Mouse (Mus musculus): ENCODE data around the gene Ahdc1. TPM values are rescaled to one million over a fixed set of nuclear protein-coding genes. Genes with fewer than 3 reads are reported as not detected.

The Ahdc1 gene
- polyA plus RNA-seq, 1 experiment: 25.8 TPM

GRCm38 (mm10) chr4:133040241-133040904 lies 29.3 kb downstream of the Ahdc1 start:
- peaks cover 23% of the 10 kb centered on the region for H3K4me1 ChIP-seq (ENCODE audit: control insufficient read depth, insufficient read depth, low read length)
- no peak for TF ChIP-seq POLR2A (IDR thresholded peaks at IDR 0.05; ENCODE audit: borderline replicate concordance, extremely low read depth, low read depth, low read length)
- no peak for TF ChIP-seq CTCF (IDR thresholded peaks at IDR 0.05; ENCODE audit: insufficient read depth, low read length)
- DNase-seq: no peak
- no peak overlapping the region for H3K4me3 ChIP-seq (replicated peaks; ENCODE audit: extremely low read depth, low read depth, low read length)
- WGBS: 75% methylated on average over 14 of the region's 14 CpGs

GRCm38 (mm10) chr4:133042244-133042643 lies 31.2 kb downstream of the Ahdc1 start:
- no peak for TF ChIP-seq POLR2A (IDR thresholded peaks at IDR 0.05; ENCODE audit: borderline replicate concordance, extremely low read depth, low read depth, low read length)
- DNase-seq: no peak
- peaks cover 25% of the 10 kb centered on the region for H3K4me1 ChIP-seq (ENCODE audit: control insufficient read depth, insufficient read depth, low read length)
- H3K4me3 ChIP-seq (replicated peaks; ENCODE audit: extremely low read depth, low read depth, low read length): no peak overlapping the region
- WGBS: 60% methylated on average over 4 of the region's 4 CpGs

GRCm38 (mm10) chr4:133042651-133043635 lies 31.9 kb downstream of the Ahdc1 start:
- Histone ChIP-seq H3K4me1 (ENCODE audit: control insufficient read depth, insufficient read depth, low read length) (peaks cover 20% of the 10 kb centered on the region), H3K4me3 (replicated peaks; ENCODE audit: extremely low read depth, low read depth, low read length) (no peak overlapping the region)
- 40% methylated on average over 28 of the region's 28 CpGs for WGBS
- no peak for TF ChIP-seq POLR2A (IDR thresholded peaks at IDR 0.05; ENCODE audit: borderline replicate concordance, extremely low read depth, low read depth, low read length)
- no peak for TF ChIP-seq CTCF (IDR thresholded peaks at IDR 0.05; ENCODE audit: insufficient read depth, low read length)
- no peak for DNase-seq

GRCm38 (mm10) chr4:133043798-133044646 lies 33.0 kb downstream of the Ahdc1 start:
- WGBS: 51% methylated on average over 6 of the region's 6 CpGs
- no peak for DNase-seq
- Histone ChIP-seq H3K4me1 (ENCODE audit: control insufficient read depth, insufficient read depth, low read length) (peaks cover 20% of the 10 kb centered on the region), H3K4me3 (replicated peaks; ENCODE audit: extremely low read depth, low read depth, low read length) (no peak overlapping the region)
- TF ChIP-seq CTCF (IDR thresholded peaks at IDR 0.05; ENCODE audit: insufficient read depth, low read length) (no peak), POLR2A (IDR thresholded peaks at IDR 0.05; ENCODE audit: borderline replicate concordance, extremely low read depth, low read depth, low read length) (no peak)

- no peak for TF ChIP-seq POLR2A (IDR thresholded peaks at IDR 0.05; ENCODE audit: borderline replicate concordance, extremely low read depth, low read depth, low read length)
- TF ChIP-seq CTCF (IDR thresholded peaks at IDR 0.05; ENCODE audit: insufficient read depth, low read length): no peak
- 51% methylated on average over 6 of the region's 6 CpGs for WGBS
- Histone ChIP-seq H3K4me1 (ENCODE audit: control insufficient read depth, insufficient read depth, low read length) (peaks cover 22% of the 10 kb centered on the region), H3K4me3 (replicated peaks; ENCODE audit: extremely low read depth, low read depth, low read length) (no peak overlapping the region)
- DNase-seq: no peak
Measured at GRCm38 (mm10) chr4:133044647-133045094, 33.6 kb downstream of the Ahdc1 start.

- H3K4me3 ChIP-seq (replicated peaks; ENCODE audit: extremely low read depth, low read depth, low read length): no peak overlapping the region
- 54% methylated on average over 11 of the region's 11 CpGs for WGBS
- TF ChIP-seq POLR2A (IDR thresholded peaks at IDR 0.05; ENCODE audit: borderline replicate concordance, extremely low read depth, low read depth, low read length) (peak; percentile 26; the same call in 1 of the 2 replicates), CTCF (IDR thresholded peaks at IDR 0.05; ENCODE audit: insufficient read depth, low read length) (no peak)
- DNase-seq: peak; percentile 64
- peaks cover 28% of the 10 kb centered on the region for H3K4me1 ChIP-seq (ENCODE audit: control insufficient read depth, insufficient read depth, low read length)
Measured at GRCm38 (mm10) chr4:133045771-133046474, 34.9 kb downstream of the Ahdc1 start.

GRCm38 (mm10) chr4:133046691-133047352 lies 35.8 kb downstream of the Ahdc1 start:
- H3K4me1 ChIP-seq (ENCODE audit: control insufficient read depth, insufficient read depth, low read length): peaks cover 28% of the 10 kb centered on the region
- no peak for DNase-seq
- 41% methylated on average over 12 of the region's 12 CpGs for WGBS
- TF ChIP-seq POLR2A (IDR thresholded peaks at IDR 0.05; ENCODE audit: borderline replicate concordance, extremely low read depth, low read depth, low read length) (no peak), CTCF (IDR thresholded peaks at IDR 0.05; ENCODE audit: insufficient read depth, low read length) (no peak)
- no peak overlapping the region for H3K4me3 ChIP-seq (replicated peaks; ENCODE audit: extremely low read depth, low read depth, low read length)

Data from lung, adult 2 months (tissue).